Mouse (Mus musculus) forebrain, postnatal 0 days (tissue): ENCODE data around the gene Pgbd5. TPM values are rescaled to one million over a fixed set of nuclear protein-coding genes. Genes with fewer than 3 reads are reported as not detected.

Experiments used
- ATAC-seq: fragments of 200-750 bp; cut with Nextera tagmentation; 2 replicates; pipeline ENCODE4 v1.8.0; 2017; ENCODE audit warnings: mild to moderate bottlenecking, moderate library complexity
- DNase-seq: peaks from one replicate; pipeline ENCODE4 v3.0.0-alpha.2; 2015
- H3K27ac ChIP-seq: fragments of 300-500 bp; sonication (generic); 2 replicates; pipeline ENCODE4 v1.5.1; 2014; ENCODE audit warnings: low read depth, mild to moderate bottlenecking, antibody characterized with exemption, low read length, moderate library complexity, mixed read lengths
- H3K27me3 ChIP-seq: fragments of 300-500 bp; sonication (generic); 2 replicates; pipeline ENCODE4 v1.6.1; 2014; ENCODE audit warnings: mild to moderate bottlenecking, low read length, mixed read lengths; ENCODE audit not compliant: insufficient read depth
- H3K36me3 ChIP-seq: fragments of 300-500 bp; sonication (generic); 2 replicates; pipeline ENCODE4 v1.6.1; 2014; ENCODE audit warnings: mild to moderate bottlenecking, moderate library complexity; ENCODE audit not compliant: insufficient read depth
- H3K4me1 ChIP-seq: fragments of 300-500 bp; sonication (generic); 2 replicates; pipeline ENCODE4 v1.6.1; 2014; ENCODE audit warnings: antibody characterized with exemption; ENCODE audit not compliant: insufficient read depth
- H3K4me2 ChIP-seq: fragments of 300-500 bp; sonication (generic); 2 replicates; pipeline ENCODE4 v1.6.1; 2014; ENCODE audit warnings: low read depth, mild to moderate bottlenecking, moderate library complexity
- H3K4me3 ChIP-seq: fragments of 300-500 bp; sonication (generic); 2 replicates; pipeline ENCODE4 v1.5.1; 2014; ENCODE audit warnings: low read depth, low read length, mixed read lengths
- H3K9ac ChIP-seq: fragments of 300-500 bp; sonication (generic); 2 replicates; pipeline ENCODE4 v1.6.1; 2014; ENCODE audit warnings: mild to moderate bottlenecking
- H3K9me3 ChIP-seq: fragments of 300-500 bp; sonication (generic); 2 replicates; pipeline ENCODE4 v1.6.1; 2016; ENCODE audit warnings: low read length
- CTCF ChIP-seq: sonication (generic); IDR thresholded peaks from 2 replicates; pipeline ENCODE4 v1.5.1; 2016; ENCODE audit warnings: antibody characterized with exemption, control low read depth, low read depth
- WGBS: fragments of 180-500 bp; shearing (Covaris S2); extraction: QIAGEN DNeasy Blood & Tissue Kit; methylation state at CpG from one replicate; pipeline ENCODE4 v1.1.7; 2014; 5-methylcytosine and 5-hydroxymethylcytosine counted together
- polyA plus RNA-seq: library from polyadenylated mRNA; unstranded; fragments of >200 nt; fragmentation: Nextera tagmentation; extraction: Ambion mirVana; gene quantifications from 2 replicates; pipeline ENCODE4 v1.2.1, GENCODE M21; 2015
- total RNA-seq: library from RNA; depleted of rRNA; stranded (reverse); fragments of >200 nt; gene quantifications from 2 replicates; pipeline ENCODE4 v1.2.3, GENCODE M21; 2014

The Pgbd5 gene
- total and polyA plus RNA-seq, 2 experiments from 2014 or later = 17.3 to 62.5 TPM

GRCm38 (mm10) chr8:124370422-124371183, 68.9 kb downstream of the Pgbd5 start:
- WGBS = 78% methylated on average over 17 of the region's 17 CpGs
- H3K4me2 ChIP-seq = no peak overlapping the region
- ATAC-seq (no peak), DNase-seq (no peak)
- TF ChIP-seq CTCF = no peak
- no peak overlapping the region for H3K27ac ChIP-seq
- H3K36me3 ChIP-seq = peaks cover 23% of the 10 kb centered on the region; the same call in 1 of the 2 replicates
- no peak overlapping the region for H3K9ac ChIP-seq
- no peaks in the 10 kb centered on the region for H3K4me1 ChIP-seq
- no peaks in the 10 kb centered on the region for H3K27me3 ChIP-seq
- H3K4me3 ChIP-seq = no peak overlapping the region
- no peaks in the 10 kb centered on the region for H3K9me3 ChIP-seq

- WGBS = 19% methylated on average over 8 of the region's 8 CpGs
- Histone ChIP-seq H3K4me2 (no peak overlapping the region), H3K27me3 (no peaks in the 10 kb centered on the region), H3K36me3 (peaks cover 20% of the 10 kb centered on the region; the same call in 1 of the 2 replicates), H3K9ac (no peak overlapping the region), H3K4me3 (no peak overlapping the region), H3K9me3 (no peaks in the 10 kb centered on the region), H3K27ac (no peak overlapping the region), H3K4me1 (no peaks in the 10 kb centered on the region)
- DNase-seq = peak; percentile 85
- TF ChIP-seq CTCF = peak; percentile 90
- peak; percentile 74 for ATAC-seq
Observed at GRCm38 (mm10) chr8:124368213-124368612, 71.2 kb downstream of the Pgbd5 start.

- Histone ChIP-seq H3K36me3 (0 out of 2 replicates have a peak, but pooled peaks cover 7% of the 10 kb centered on the region), H3K4me2 (no peak overlapping the region), H3K27me3 (no peaks in the 10 kb centered on the region), H3K4me1 (no peaks in the 10 kb centered on the region), H3K4me3 (no peak overlapping the region), H3K27ac (no peak overlapping the region), H3K9me3 (no peaks in the 10 kb centered on the region), H3K9ac (no peak overlapping the region)
- TF ChIP-seq CTCF = no peak
- DNase-seq (no peak), ATAC-seq (no peak)
- WGBS = 95% methylated on average over 15 of the region's 15 CpGs
Observed at GRCm38 (mm10) chr8:124363337-124363736, 76.1 kb downstream of the Pgbd5 start.

GRCm38 (mm10) chr8:124362589-124362988, 76.9 kb downstream of the Pgbd5 start:
- no peak overlapping the region for H3K27ac ChIP-seq
- H3K9me3 ChIP-seq = no peaks in the 10 kb centered on the region
- H3K36me3 ChIP-seq = 0 out of 2 replicates have a peak, but pooled peaks cover 7% of the 10 kb centered on the region
- no peaks in the 10 kb centered on the region for H3K27me3 ChIP-seq
- H3K4me1 ChIP-seq = no peaks in the 10 kb centered on the region
- H3K9ac ChIP-seq = no peak overlapping the region
- H3K4me3 ChIP-seq = no peak overlapping the region
- TF ChIP-seq CTCF = no peak
- WGBS = 78% methylated on average over 7 of the region's 7 CpGs
- DNase-seq (no peak), ATAC-seq (no peak)
- no peak overlapping the region for H3K4me2 ChIP-seq

- DNase-seq = no peak
Observed at GRCm38 (mm10) chr8:124361773-124362427, 77.6 kb downstream of the Pgbd5 start.

GRCm38 (mm10) chr8:124360911-124361310, 78.5 kb downstream of the Pgbd5 start:
- DNase-seq (no peak), ATAC-seq (no peak)
- no peaks in the 10 kb centered on the region for H3K27me3 ChIP-seq
- no peak overlapping the region for H3K9ac ChIP-seq
- no peaks in the 10 kb centered on the region for H3K36me3 ChIP-seq
- H3K27ac ChIP-seq = no peak overlapping the region
- WGBS = 82% methylated on average over 3 of the region's 3 CpGs
- no peak for TF ChIP-seq CTCF
- no peak overlapping the region for H3K4me2 ChIP-seq
- H3K4me3 ChIP-seq = no peak overlapping the region
- H3K4me1 ChIP-seq = no peaks in the 10 kb centered on the region
- H3K9me3 ChIP-seq = no peaks in the 10 kb centered on the region

More at GRCm38 (mm10) chr8:124361773-124362427, 77.6 kb downstream of the Pgbd5 start:
- no peak for TF ChIP-seq CTCF
- Histone ChIP-seq H3K27me3 (no peaks in the 10 kb centered on the region), H3K9ac (no peak overlapping the region), H3K4me1 (no peaks in the 10 kb centered on the region), H3K9me3 (no peaks in the 10 kb centered on the region), H3K27ac (no peak overlapping the region), H3K36me3 (0 out of 2 replicates have a peak, but pooled peaks cover 1% of the 10 kb centered on the region), H3K4me3 (no peak overlapping the region), H3K4me2 (no peak overlapping the region)
- WGBS = 82% methylated on average over 11 of the region's 11 CpGs
- no peak for ATAC-seq

GRCm38 (mm10) chr8:124351636-124352035, 87.8 kb downstream of the Pgbd5 start:
- no peak for DNase-seq
- H3K27me3 ChIP-seq = no peaks in the 10 kb centered on the region
- H3K4me1 ChIP-seq = no peaks in the 10 kb centered on the region
- ATAC-seq = no peak
- no peak overlapping the region for H3K4me3 ChIP-seq
- H3K27ac ChIP-seq = no peak overlapping the region
- H3K4me2 ChIP-seq = no peak overlapping the region
- H3K9me3 ChIP-seq = no peaks in the 10 kb centered on the region
- no peak overlapping the region for H3K9ac ChIP-seq
- whole genome bisulfite sequencing = 57% methylated on average over 5 of the region's 5 CpGs
- H3K36me3 ChIP-seq = no peaks in the 10 kb centered on the region
- TF ChIP-seq CTCF = peak; percentile 41
